Mouse (Mus musculus): ENCODE data around the gene Anks3. TPM values are rescaled to one million over a fixed set of nuclear protein-coding genes. Genes with fewer than 3 reads are reported as not detected.

Anks3 gene
- polyA plus RNA-seq, 1 experiment: 77.5 TPM

- no peak for DNase-seq (ENCODE audit: low spot score)
Measured at GRCm38 (mm10) chr16:4897146-4897730, 66.8 kb downstream of the Anks3 start.

GRCm38 (mm10) chr16:4896249-4897027, 67.6 kb downstream of the Anks3 start:
- no peak for DNase-seq (ENCODE audit: low spot score)

- no peak for DNase-seq (ENCODE audit: low spot score)
Measured at GRCm38 (mm10) chr16:4894201-4894908, 69.7 kb downstream of the Anks3 start.

- no peak for DNase-seq (ENCODE audit: low spot score)
Measured at GRCm38 (mm10) chr16:4892171-4892570, 71.8 kb downstream of the Anks3 start.

Other genes starting within 250 kb of the Anks3 start
- 8.3 and 12.0 TPM in 2 replicates for gene Nmral1, start 244.8 kb downstream of the Anks3 start, polyA plus RNA-seq (2012; rRNA removed)
- 54.0 and 59.1 TPM in 2 replicates for gene Hmox2, start 237.8 kb downstream of the Anks3 start, polyA plus RNA-seq (2012; rRNA removed)
- gene Cdip1, start 173.9 kb downstream of the Anks3 start, polyA plus RNA-seq (2012; rRNA removed): 41.1 and 51.1 TPM in 2 replicates
- gene 4930562C15Rik, start 128.8 kb downstream of the Anks3 start, polyA plus RNA-seq (2012; rRNA removed): 0.09 TPM in 1 of 2 replicates, not detected in the other
- 21.5 and 41.1 TPM in 2 replicates for gene Ubald1, start 83.9 kb downstream of the Anks3 start, polyA plus RNA-seq (2012; rRNA removed)
- gene Mgrn1, start 78.0 kb downstream of the Anks3 start, polyA plus RNA-seq (2012; rRNA removed): 84.0 and 91.8 TPM in 2 replicates
- 59.9 and 64.6 TPM in 2 replicates for gene Nudt16l1, start 25.4 kb downstream of the Anks3 start, polyA plus RNA-seq (2012; rRNA removed)
- gene Sept12, start 33.6 kb upstream of the Anks3 start, polyA plus RNA-seq (2012; rRNA removed): 0.19 and 0.21 TPM in 2 replicates
- 72.4 and 92.6 TPM in 2 replicates for gene Smim22, start 43.1 kb upstream of the Anks3 start, polyA plus RNA-seq (2012; rRNA removed)
- gene Rogdi, start 49.3 kb upstream of the Anks3 start, polyA plus RNA-seq (2012; rRNA removed): 59.9 and 64.7 TPM in 2 replicates
- gene Glyr1, start 85.7 kb upstream of the Anks3 start, polyA plus RNA-seq (2012; rRNA removed): 79.8 and 84.7 TPM in 2 replicates
- 32.5 and 33.1 TPM in 2 replicates for gene Ubn1, start 85.9 kb upstream of the Anks3 start, polyA plus RNA-seq (2012; rRNA removed)
- gene Ppl, start 168.2 kb upstream of the Anks3 start, polyA plus RNA-seq (2012; rRNA removed): 22.7 and 33.1 TPM in 2 replicates
- 0.13 and 0.18 TPM in 2 replicates for gene Sec14l5, start 182.9 kb upstream of the Anks3 start, polyA plus RNA-seq (2012; rRNA removed)
- 32.7 and 37.1 TPM in 2 replicates for gene Nagpa, start 239.8 kb upstream of the Anks3 start, polyA plus RNA-seq (2012; rRNA removed)

All from urinary bladder, adult 2 months (tissue).